Mouse (Mus musculus) bone marrow, adult 2 months (tissue): ENCODE results near the gene Ick.
"Not testable (repeated sequence)": the region's sequence is repeated elsewhere in the genome, so short reads cannot be mapped to it uniquely, and the experiment has no call there.

Experiments used
- CTCF ChIP-seq: fragments of 200-500 bp; IDR thresholded peaks from 2 replicates; pipeline ENCODE4 v1.5.1; 2011; ENCODE audit warnings: low read length, control low read depth; ENCODE audit not compliant: control insufficient read depth, insufficient read depth
- POLR2A ChIP-seq: fragments of 200-500 bp; IDR thresholded peaks from 2 replicates; pipeline ENCODE4 v1.6.1; 2011; ENCODE audit warnings: low read depth, mild to moderate bottlenecking, control low read depth, low read length, borderline replicate concordance; ENCODE audit not compliant: control insufficient read depth

DNA sequence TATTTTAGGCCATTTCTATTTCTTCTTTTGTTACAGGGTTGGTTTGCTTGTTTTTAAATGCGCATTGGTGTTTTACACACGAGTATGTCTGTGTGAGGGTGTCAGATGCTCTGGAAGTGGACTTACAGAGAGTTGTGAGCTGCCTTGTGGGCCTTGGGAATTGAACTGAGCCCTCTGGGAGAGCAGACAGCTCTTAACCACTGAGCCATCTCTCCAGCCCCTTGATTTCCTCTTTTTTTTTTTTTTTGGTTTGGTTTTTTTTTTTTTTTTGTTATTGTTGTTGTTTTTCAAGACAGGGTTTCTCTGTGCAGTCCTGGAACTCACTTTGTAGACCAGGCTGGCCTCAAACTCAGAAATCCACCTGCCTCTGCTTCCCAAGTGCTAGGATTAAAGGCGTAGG lies 35.7 kb upstream of the Ick start:
- TF ChIP-seq CTCF, POLR2A: not testable (repeated sequence)
